Mouse (Mus musculus): ENCODE measurements around the gene Pogz. TPM values are rescaled to one million over a fixed set of nuclear protein-coding genes. Genes with fewer than 3 reads are reported as not detected.

Pogz gene
- polyA plus RNA-seq (2016; fragmentation: Nextera tagmentation; extraction: Ambion mirVana): 23.0 and 24.1 TPM in 2 replicates

DNA sequence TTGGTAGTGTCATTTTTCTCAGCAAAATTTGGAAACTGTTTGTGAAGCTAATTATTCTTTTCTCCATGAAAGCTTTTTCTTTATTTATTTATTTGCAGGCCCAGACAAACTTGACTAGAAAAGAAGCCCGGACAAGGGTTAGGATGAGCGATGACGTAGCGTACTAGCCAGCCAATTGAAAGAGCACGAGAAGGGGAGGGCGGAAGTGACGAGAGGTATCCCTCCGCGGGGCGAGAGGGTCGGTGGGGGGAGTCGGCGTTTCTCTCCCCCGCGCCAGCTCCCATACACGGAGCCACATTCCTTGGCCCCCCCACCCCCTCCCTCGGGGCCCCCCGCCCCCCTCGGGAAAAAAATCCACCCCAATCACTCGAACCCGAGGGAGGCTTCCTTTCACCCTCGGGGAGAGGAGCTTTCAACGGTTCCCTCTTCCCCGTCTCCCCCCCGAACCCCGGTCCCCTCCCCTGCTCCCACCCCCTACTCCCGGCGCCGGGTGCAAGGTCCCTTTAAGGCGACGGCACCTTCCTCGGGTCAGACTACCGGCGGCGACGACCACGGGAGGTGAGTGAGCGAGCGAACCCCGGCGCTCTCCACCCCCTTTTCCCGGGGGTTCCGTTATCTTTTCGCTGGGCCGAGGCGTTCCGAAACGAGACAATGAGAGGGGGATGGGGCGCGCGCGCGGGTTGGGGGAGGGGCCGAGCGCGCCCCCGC lies at the start of gene Pogz:
Gene Pogz (plus strand): TSS at position 385 of the 708 bp plus-strand sequence.
- H3K27me3 ChIP-seq: no peaks in the 10 kb centered on the region; the same call in 1 of the 2 replicates
- H3K36me3 ChIP-seq: no peaks in the 10 kb centered on the region
- peak within 1 kb of the TSS; percentile 71 for H3K4me2 ChIP-seq (replicated peaks)
- under 1% methylated on average over 38 of the region's 57 CpGs for WGBS
- H3K4me3 ChIP-seq: peak within 1 kb of the TSS; percentile 69
- ATAC-seq (ENCODE audit: low FRiP score): peak; percentile 93
- peak within 1 kb of the TSS; percentile 68 for H3K9ac ChIP-seq
- no peaks in the 10 kb centered on the region for H3K9me3 ChIP-seq (replicated peaks)
- H3K27ac ChIP-seq: peak within 1 kb of the TSS; percentile 98
- peaks cover 18% of the 10 kb centered on the region for H3K4me1 ChIP-seq

GRCm38 (mm10) chr3:94789071-94789470 lies 48.3 kb upstream of the Pogz start:
- WGBS: 96% methylated on average over 1 of the region's 1 CpGs
- peaks cover 11% of the 10 kb centered on the region for H3K4me1 ChIP-seq
- ATAC-seq (ENCODE audit: low FRiP score): no peak
- H3K36me3 ChIP-seq: no peaks in the 10 kb centered on the region
- H3K27me3 ChIP-seq: 0 out of 2 replicates have a peak, but pooled peaks cover 9% of the 10 kb centered on the region
- H3K27ac ChIP-seq: no peak overlapping the region
- no peak overlapping the region for H3K4me2 ChIP-seq (replicated peaks)
- H3K9ac ChIP-seq: no peak overlapping the region
- no peaks in the 10 kb centered on the region for H3K9me3 ChIP-seq (replicated peaks)
- H3K4me3 ChIP-seq: no peak overlapping the region

- 86% methylated on average over 2 of the region's 2 CpGs for WGBS
- Histone ChIP-seq H3K9me3 (replicated peaks) (no peaks in the 10 kb centered on the region), H3K36me3 (no peaks in the 10 kb centered on the region), H3K4me3 (no peak overlapping the region), H3K9ac (no peak overlapping the region), H3K27me3 (0 out of 2 replicates have a peak, but pooled peaks cover 5% of the 10 kb centered on the region), H3K27ac (no peak overlapping the region), H3K4me1 (peaks cover 11% of the 10 kb centered on the region), H3K4me2 (replicated peaks) (no peak overlapping the region)
- ATAC-seq (ENCODE audit: low FRiP score): no peak
These were observed 47.9 kb upstream of the Pogz start for GRCm38 (mm10) chr3:94789516-94789915.

- no peak for ATAC-seq (ENCODE audit: low FRiP score)
- Histone ChIP-seq H3K4me2 (replicated peaks) (no peak overlapping the region), H3K9me3 (replicated peaks) (no peaks in the 10 kb centered on the region), H3K9ac (no peak overlapping the region), H3K36me3 (no peaks in the 10 kb centered on the region), H3K27ac (no peak overlapping the region), H3K4me1 (peaks cover 3% of the 10 kb centered on the region; the same call in 1 of the 2 replicates), H3K27me3 (no peaks in the 10 kb centered on the region), H3K4me3 (no peak overlapping the region)
- WGBS: 76% methylated on average over 2 of the region's 2 CpGs
These were observed 45.1 kb upstream of the Pogz start for GRCm38 (mm10) chr3:94792258-94792657.

DNA sequence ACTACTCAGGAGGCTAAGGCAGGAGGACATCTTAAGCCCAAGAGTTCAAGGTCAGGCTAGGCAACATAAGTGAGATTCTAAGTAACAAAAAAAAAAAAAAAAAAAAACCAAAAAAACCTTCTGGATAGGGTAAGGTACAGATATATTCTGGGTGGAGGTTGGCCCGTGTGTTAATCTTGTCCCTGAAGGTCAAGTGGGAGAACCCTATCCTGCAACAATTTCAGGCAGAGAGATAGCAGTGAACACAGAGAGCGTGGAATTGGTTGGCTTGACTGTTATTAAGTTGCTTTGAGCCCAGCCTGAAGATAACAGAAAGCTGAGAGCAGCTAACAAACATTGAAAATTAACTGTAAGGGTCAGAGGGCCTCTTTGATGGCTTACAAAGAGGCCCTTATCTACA lies 43.7 kb upstream of the Pogz start:
- no peak overlapping the region for H3K4me3 ChIP-seq
- no peak overlapping the region for H3K9ac ChIP-seq
- no peaks in the 10 kb centered on the region for H3K4me1 ChIP-seq
- no peak overlapping the region for H3K27ac ChIP-seq
- no peak for ATAC-seq (ENCODE audit: low FRiP score)
- H3K27me3 ChIP-seq: no peaks in the 10 kb centered on the region
- H3K36me3 ChIP-seq: no peaks in the 10 kb centered on the region
- no peaks in the 10 kb centered on the region for H3K9me3 ChIP-seq (replicated peaks)
- no peak overlapping the region for H3K4me2 ChIP-seq (replicated peaks)
- 85% methylated on average over 2 of the region's 2 CpGs for WGBS

DNA sequence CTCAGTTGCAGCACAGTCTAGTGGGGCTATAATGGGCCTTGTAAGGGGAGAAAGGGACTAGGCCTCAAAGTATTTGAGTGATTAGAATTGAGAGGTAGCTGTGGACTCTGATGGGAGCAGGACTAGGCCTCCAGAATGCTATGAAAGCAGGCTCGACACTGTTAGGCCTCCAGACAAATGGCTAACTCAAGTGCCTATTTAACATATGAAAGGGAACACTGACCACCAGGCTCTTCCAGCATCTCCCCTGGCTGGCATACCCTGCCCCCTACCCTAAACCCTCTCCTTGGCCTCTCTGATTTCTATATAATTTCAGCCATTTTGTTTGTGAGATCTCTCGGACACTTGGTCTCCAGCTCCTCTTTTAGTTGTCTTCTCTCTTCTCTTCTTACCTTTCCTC lies 43.0 kb upstream of the Pogz start:
- Histone ChIP-seq H3K9ac (no peak overlapping the region), H3K4me1 (no peaks in the 10 kb centered on the region), H3K4me3 (no peak overlapping the region), H3K27me3 (no peaks in the 10 kb centered on the region), H3K4me2 (replicated peaks) (no peak overlapping the region), H3K9me3 (replicated peaks) (no peaks in the 10 kb centered on the region), H3K36me3 (no peaks in the 10 kb centered on the region), H3K27ac (no peak overlapping the region)
- 63% methylated on average over 2 of the region's 2 CpGs for whole genome bisulfite sequencing
- no peak for ATAC-seq (ENCODE audit: low FRiP score)

- Histone ChIP-seq H3K27me3 (no peaks in the 10 kb centered on the region), H3K4me3 (no peak overlapping the region), H3K9ac (no peak overlapping the region), H3K27ac (no peak overlapping the region), H3K9me3 (replicated peaks) (no peaks in the 10 kb centered on the region), H3K4me1 (no peaks in the 10 kb centered on the region), H3K4me2 (replicated peaks) (no peak overlapping the region), H3K36me3 (no peaks in the 10 kb centered on the region)
- 56% methylated on average over 7 of the region's 7 CpGs for WGBS
- no peak for ATAC-seq (ENCODE audit: low FRiP score)
These were observed 41.7 kb upstream of the Pogz start for GRCm38 (mm10) chr3:94795596-94796140.

- H3K36me3 ChIP-seq: no peaks in the 10 kb centered on the region
- H3K9me3 ChIP-seq (replicated peaks): no peaks in the 10 kb centered on the region
- no peaks in the 10 kb centered on the region for H3K27me3 ChIP-seq
- no peak for ATAC-seq (ENCODE audit: low FRiP score)
- no peak overlapping the region for H3K27ac ChIP-seq
- H3K4me2 ChIP-seq (replicated peaks): no peak overlapping the region
- no peak overlapping the region for H3K9ac ChIP-seq
- no peak overlapping the region for H3K4me3 ChIP-seq
- no peaks in the 10 kb centered on the region for H3K4me1 ChIP-seq
These were observed 41.2 kb upstream of the Pogz start for GRCm38 (mm10) chr3:94796181-94796580.

DNA sequence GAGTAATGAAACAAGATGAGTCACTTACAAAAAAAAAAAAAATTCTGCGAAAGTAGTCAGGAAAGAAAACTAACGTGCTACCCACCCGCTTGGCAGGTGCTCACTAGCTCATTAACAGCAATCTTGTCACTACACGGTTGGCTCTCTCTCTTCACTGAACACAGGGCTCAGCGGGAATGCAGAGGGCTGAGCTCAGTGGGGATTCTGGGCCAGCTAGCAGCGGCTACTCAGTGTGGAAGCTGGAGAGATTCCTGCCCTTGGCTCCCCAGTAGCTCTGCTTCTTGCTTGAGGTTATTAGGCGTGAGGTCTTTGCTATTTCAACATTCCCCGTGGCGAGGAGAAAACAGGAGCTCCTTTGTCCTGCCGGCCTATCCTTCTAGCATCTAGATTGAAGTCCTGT lies 33.2 kb upstream of the Pogz start:
- H3K9ac ChIP-seq: no peak overlapping the region
- H3K4me1 ChIP-seq: 0 out of 2 replicates have a peak, but pooled peaks cover 8% of the 10 kb centered on the region
- H3K27ac ChIP-seq: no peak overlapping the region
- no peaks in the 10 kb centered on the region for H3K27me3 ChIP-seq
- ATAC-seq (ENCODE audit: low FRiP score): no peak
- 7% methylated on average over 10 of the region's 10 CpGs for WGBS
- no peaks in the 10 kb centered on the region for H3K9me3 ChIP-seq (replicated peaks)
- no peak overlapping the region for H3K4me3 ChIP-seq
- H3K36me3 ChIP-seq: no peaks in the 10 kb centered on the region
- H3K4me2 ChIP-seq (replicated peaks): no peak overlapping the region

- no peak overlapping the region for H3K4me2 ChIP-seq (replicated peaks)
- H3K27me3 ChIP-seq: no peaks in the 10 kb centered on the region
- H3K9me3 ChIP-seq (replicated peaks): no peaks in the 10 kb centered on the region
- no peak for ATAC-seq (ENCODE audit: low FRiP score)
- WGBS: 86% methylated on average over 4 of the region's 4 CpGs
- H3K4me1 ChIP-seq: 0 out of 2 replicates have a peak, but pooled peaks cover 8% of the 10 kb centered on the region
- H3K27ac ChIP-seq: no peak overlapping the region
- H3K4me3 ChIP-seq: no peak overlapping the region
- no peak overlapping the region for H3K9ac ChIP-seq
- no peaks in the 10 kb centered on the region for H3K36me3 ChIP-seq
These were observed 32.4 kb upstream of the Pogz start for GRCm38 (mm10) chr3:94804976-94805375.

GRCm38 (mm10) chr3:94808296-94808695 lies 29.1 kb upstream of the Pogz start:
- no peak overlapping the region for H3K27ac ChIP-seq
- H3K9ac ChIP-seq: no peak overlapping the region
- H3K27me3 ChIP-seq: no peaks in the 10 kb centered on the region
- no peaks in the 10 kb centered on the region for H3K9me3 ChIP-seq (replicated peaks)
- ATAC-seq (ENCODE audit: low FRiP score): no peak
- H3K4me3 ChIP-seq: no peak overlapping the region
- H3K36me3 ChIP-seq: no peaks in the 10 kb centered on the region
- WGBS: 91% methylated on average over 1 of the region's 1 CpGs
- 0 out of 2 replicates have a peak, but pooled peaks cover 8% of the 10 kb centered on the region for H3K4me1 ChIP-seq
- no peak overlapping the region for H3K4me2 ChIP-seq (replicated peaks)

GRCm38 (mm10) chr3:94811628-94812027 lies 25.7 kb upstream of the Pogz start:
- no peaks in the 10 kb centered on the region for H3K4me1 ChIP-seq
- H3K9ac ChIP-seq: no peak overlapping the region
- H3K4me2 ChIP-seq (replicated peaks): no peak overlapping the region
- no peaks in the 10 kb centered on the region for H3K9me3 ChIP-seq (replicated peaks)
- WGBS: 19% methylated on average over 4 of the region's 4 CpGs
- no peaks in the 10 kb centered on the region for H3K36me3 ChIP-seq
- no peak for ATAC-seq (ENCODE audit: low FRiP score)
- no peak overlapping the region for H3K4me3 ChIP-seq
- no peak overlapping the region for H3K27ac ChIP-seq
- no peaks in the 10 kb centered on the region for H3K27me3 ChIP-seq

- Histone ChIP-seq H3K4me3 (no peak overlapping the region), H3K4me2 (replicated peaks) (no peak overlapping the region), H3K9me3 (replicated peaks) (no peaks in the 10 kb centered on the region), H3K27ac (no peak overlapping the region), H3K9ac (no peak overlapping the region), H3K27me3 (no peaks in the 10 kb centered on the region), H3K36me3 (no peaks in the 10 kb centered on the region), H3K4me1 (no peaks in the 10 kb centered on the region)
- no peak for ATAC-seq (ENCODE audit: low FRiP score)
- 89% methylated on average over 3 of the region's 3 CpGs for WGBS
These were observed 23.7 kb upstream of the Pogz start for GRCm38 (mm10) chr3:94813651-94814050.

Data from hindbrain, embryonic 12.5 days (tissue).